Mouse (Mus musculus): ENCODE results near the gene Vps33b.

- TF ChIP-seq CTCF (IDR thresholded peaks at IDR 0.05; ENCODE audit: borderline replicate concordance, extremely low read depth, insufficient read depth, insufficient read length) = no peak
- no peak for TF ChIP-seq POLR2A (IDR thresholded peaks at IDR 0.05; ENCODE audit: borderline replicate concordance, extremely low read depth, insufficient read depth, insufficient read length, poor library complexity, severe bottlenecking)
Measured at GRCm38 (mm10) chr7:80325292-80325868, 55.9 kb downstream of the Vps33b start.

Measured in brain, embryonic 14.5 days (tissue).